Mouse (Mus musculus) heart, postnatal 10 days (tissue): ENCODE results near the gene 4921511C20Rik. TPM values are rescaled to one million over a fixed set of nuclear protein-coding genes. Genes with fewer than 3 reads are reported as not detected.

Experiments
- DNase-seq, 2 experiments: peaks; one replicate each; pipeline ENCODE4 v3.0.0; 2021
- intact Hi-C: fragments of 180-260 bp; cut with DNase I; formaldehyde crosslinking; loops from one replicate; pipeline ENCODE4 v1.15.1; 2025
- total RNA-seq, 2 experiments: library from RNA; stranded (reverse); gene quantifications; 2 replicates each; pipeline ENCODE4 v1.2.3; 2021

The 4921511C20Rik gene
- not detected for total RNA-seq

DNA sequence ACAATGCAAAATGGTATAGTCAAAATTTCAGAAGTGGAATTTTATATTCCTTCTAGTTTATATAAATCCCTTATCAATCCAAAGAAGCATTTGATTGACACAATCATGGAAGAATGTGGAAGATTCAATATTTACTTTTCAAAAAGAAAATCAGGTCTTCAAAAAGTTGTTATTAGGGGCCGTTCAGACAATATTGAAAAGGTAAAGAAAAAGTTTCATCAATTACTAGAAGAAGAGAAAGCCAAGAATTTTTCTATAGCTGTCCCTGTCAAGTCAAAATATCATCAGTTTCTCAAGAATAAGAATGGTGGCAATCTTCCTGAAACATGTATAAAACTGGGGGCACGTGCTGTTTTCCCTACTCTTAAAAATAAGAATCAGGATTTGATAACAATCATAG, at the start of gene 4921511C20Rik:
TSS of gene 4921511C20Rik (plus strand) at position 301 of the 400 bp plus-strand sequence.
- DNase-seq: no peak
- intact Hi-C loops: no loop called here
